Mouse (Mus musculus) heart, adult 2 months (tissue): ENCODE measurements around the gene Tmem251.

Experiments used
- CTCF ChIP-seq: fragments of 200-600 bp; IDR thresholded peaks from 2 replicates; pipeline ENCODE4 v1.8.1; 2022; ENCODE audit warnings: antibody characterized with exemption, mild to moderate bottlenecking, moderate library complexity
- EP300 ChIP-seq: fragments of 200-500 bp; IDR thresholded peaks from 2 replicates; pipeline ENCODE4 v1.6.1; 2011; ENCODE audit warnings: low read depth, low read length, control low read depth; ENCODE audit not compliant: insufficient read depth
- POLR2A ChIP-seq: fragments of 200-500 bp; IDR thresholded peaks from 2 replicates; pipeline ENCODE4 v1.6.1; 2011; ENCODE audit warnings: mild to moderate bottlenecking, low read depth, low read length, control low read depth; ENCODE audit not compliant: insufficient read depth

GRCm38 (mm10) chr12:102695369-102696239, 48.0 kb upstream of the Tmem251 start:
- TF ChIP-seq EP300: no peak
- TF ChIP-seq CTCF: no peak
- no peak for TF ChIP-seq POLR2A
